Mouse (Mus musculus) kidney, adult 2 months (tissue): Measurements from ENCODE around the gene Rbm19. TPM values are rescaled to one million over a fixed set of nuclear protein-coding genes. Genes with fewer than 3 reads are reported as not detected.

Experiments
- DNase-seq: peaks from one replicate; pipeline ENCODE4 v3.0.0; 2021
- H3K27ac ChIP-seq: fragments of 200-500 bp; 2 replicates; pipeline ENCODE4 v1.5.1; 2012; ENCODE audit warnings: low read depth, low read length, control low read depth, inconsistent platforms; ENCODE audit not compliant: insufficient read depth
- H3K27me3 ChIP-seq: fragments of 200-500 bp; replicated peaks from 2 replicates; pipeline ENCODE4 v1.6.1; 2012; ENCODE audit warnings: mild to moderate bottlenecking, moderate library complexity, low read length, inconsistent platforms; ENCODE audit not compliant: control insufficient read depth, insufficient read depth
- H3K36me3 ChIP-seq: fragments of 200-500 bp; 2 replicates; pipeline ENCODE4 v1.6.1; 2012; ENCODE audit warnings: mild to moderate bottlenecking, moderate library complexity, low read length, inconsistent platforms; ENCODE audit not compliant: control insufficient read depth, insufficient read depth
- H3K4me1 ChIP-seq: fragments of 200-500 bp; 2 replicates; pipeline ENCODE4 v1.6.1; 2011; ENCODE audit warnings: low read length; ENCODE audit not compliant: control insufficient read depth, insufficient read depth
- H3K4me3 ChIP-seq: fragments of 200-500 bp; 2 replicates; pipeline ENCODE4 v1.5.1; 2011; ENCODE audit warnings: mild to moderate bottlenecking, low read depth, low read length, control low read depth; ENCODE audit not compliant: insufficient read depth
- CTCF ChIP-seq: fragments of 200-500 bp; conservative IDR thresholded peaks from 2 replicates; pipeline ENCODE4 v1.5.1; 2011; ENCODE audit warnings: low read depth, mild to moderate bottlenecking, control low read depth, low read length, moderate library complexity, mixed read lengths; ENCODE audit not compliant: insufficient read depth, insufficient read length
- POLR2A ChIP-seq: fragments of 200-500 bp; IDR thresholded peaks from one replicate; pipeline ENCODE4 v1.6.1; 2011; ENCODE audit warnings: low read depth, low read length, control low read depth
- WGBS: fragments of 180-500 bp; shearing (Covaris S2); methylation state at CpG from one replicate; pipeline ENCODE4 v1.1.7; 2018; 5-methylcytosine and 5-hydroxymethylcytosine counted together
- polyA plus RNA-seq: library from polyadenylated mRNA; depleted of rRNA; stranded (reverse); fragments of >200 nt; gene quantifications from 2 replicates; pipeline ENCODE4 v1.2.3, GENCODE M21; 2012

The Rbm19 gene
- polyA plus RNA-seq, 1 experiment: 12.1 TPM

DNA sequence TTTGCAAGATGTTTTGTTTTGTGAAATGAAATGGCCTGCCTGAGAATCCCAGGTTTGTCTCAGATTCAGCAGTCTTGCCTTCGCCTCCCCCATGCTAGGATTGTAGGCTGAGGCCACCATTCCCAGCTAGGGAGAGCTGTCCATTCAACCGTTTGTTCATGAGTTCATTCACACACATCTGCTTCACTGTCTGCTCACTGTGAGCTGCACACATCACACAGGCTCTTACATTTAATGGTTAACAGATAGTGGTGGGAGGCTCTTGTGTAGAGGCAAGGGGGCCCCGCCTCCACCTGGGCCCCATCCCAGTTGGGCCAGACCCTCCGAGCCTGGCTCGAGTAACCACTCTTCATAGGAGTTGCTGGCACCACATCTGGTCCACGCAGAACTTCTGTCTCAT lies 47.2 kb downstream of the Rbm19 start:
- Histone ChIP-seq H3K4me3 (no peak overlapping the region), H3K27me3 (no peaks in the 10 kb centered on the region), H3K36me3 (no peaks in the 10 kb centered on the region), H3K27ac (no peak overlapping the region), H3K4me1 (peaks cover 8% of the 10 kb centered on the region; the same call in 1 of the 2 replicates)
- DNase-seq: no peak
- TF ChIP-seq CTCF: no peak
- no peak for TF ChIP-seq POLR2A
- 61% methylated on average over 6 of the region's 6 CpGs for WGBS

DNA sequence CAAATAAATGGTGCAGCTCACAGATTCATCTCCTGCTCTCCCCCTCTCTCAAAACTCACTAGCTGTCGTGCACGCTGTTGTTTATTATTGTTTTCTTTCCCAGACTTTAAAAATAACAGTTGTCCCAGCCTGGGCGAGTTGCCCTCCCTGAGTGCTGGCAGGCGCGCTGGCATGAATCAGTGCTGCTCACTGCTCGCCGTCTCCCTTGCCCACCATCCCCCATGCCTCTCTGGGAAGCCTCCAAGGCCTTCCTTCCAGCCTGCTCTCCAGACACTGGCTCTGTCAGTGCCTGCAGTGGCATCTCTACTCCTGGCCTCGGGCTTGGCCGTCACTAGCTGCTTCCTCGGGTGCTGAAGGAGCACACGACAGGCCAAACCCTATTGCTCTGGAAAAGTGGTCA lies 48.2 kb downstream of the Rbm19 start:
- Histone ChIP-seq H3K4me3 (no peak overlapping the region), H3K27me3 (no peaks in the 10 kb centered on the region), H3K36me3 (no peaks in the 10 kb centered on the region), H3K4me1 (peaks cover 5% of the 10 kb centered on the region; the same call in 1 of the 2 replicates), H3K27ac (no peak overlapping the region)
- TF ChIP-seq POLR2A (no peak), CTCF (no peak)
- WGBS: 66% methylated on average over 11 of the region's 11 CpGs
- DNase-seq: no peak

DNA sequence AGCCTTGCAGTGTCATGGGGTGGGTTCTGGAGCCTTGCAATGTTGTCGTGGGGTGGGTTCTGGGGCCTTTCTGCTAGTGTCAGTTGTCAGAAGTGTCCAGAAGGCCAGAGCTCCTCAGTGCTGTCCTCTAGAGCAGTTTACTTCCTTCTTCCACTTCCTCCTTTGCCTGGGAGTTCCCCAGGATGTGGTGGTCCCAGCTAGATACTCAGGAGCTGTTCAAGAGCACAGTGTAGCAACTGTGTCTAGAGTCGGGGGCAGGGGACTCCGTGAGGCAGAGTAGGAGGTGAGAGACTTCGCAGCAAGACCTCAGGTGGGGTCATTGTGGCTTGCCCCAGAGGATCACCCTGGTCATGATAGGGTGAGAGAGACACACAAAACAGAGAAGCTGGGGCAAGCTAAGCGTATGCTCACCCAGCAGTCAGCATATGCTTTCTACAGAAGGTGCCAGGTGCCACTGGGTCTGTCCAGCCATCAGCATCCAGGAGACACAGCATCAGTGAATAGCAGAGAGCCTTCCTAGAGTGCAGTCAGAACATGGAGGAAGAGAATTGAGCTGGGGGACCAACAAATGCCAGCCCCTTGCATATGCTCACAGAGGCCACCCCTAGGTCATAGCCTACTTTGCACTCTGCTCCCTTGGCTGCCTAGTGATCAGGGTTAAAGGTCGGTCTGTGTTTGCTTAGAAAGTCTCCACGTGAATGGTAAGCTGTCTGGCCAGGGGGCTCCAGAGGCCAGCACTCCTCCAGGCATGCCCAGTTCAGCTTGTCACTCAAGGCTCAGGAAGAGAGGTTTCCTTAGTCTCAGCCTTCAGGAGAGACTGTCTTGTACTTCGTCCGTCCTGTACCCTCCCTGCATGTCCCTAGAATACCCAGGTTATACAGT lies 49.0 kb downstream of the Rbm19 start:
- no peaks in the 10 kb centered on the region for H3K36me3 ChIP-seq
- no peak overlapping the region for H3K27ac ChIP-seq
- peaks cover 5% of the 10 kb centered on the region; the same call in 1 of the 2 replicates for H3K4me1 ChIP-seq
- TF ChIP-seq POLR2A: no peak
- TF ChIP-seq CTCF: no peak
- H3K4me3 ChIP-seq: no peak overlapping the region
- H3K27me3 ChIP-seq: no peaks in the 10 kb centered on the region
- DNase-seq: peak; percentile 48
- 71% methylated on average over 9 of the region's 9 CpGs for WGBS

DNA sequence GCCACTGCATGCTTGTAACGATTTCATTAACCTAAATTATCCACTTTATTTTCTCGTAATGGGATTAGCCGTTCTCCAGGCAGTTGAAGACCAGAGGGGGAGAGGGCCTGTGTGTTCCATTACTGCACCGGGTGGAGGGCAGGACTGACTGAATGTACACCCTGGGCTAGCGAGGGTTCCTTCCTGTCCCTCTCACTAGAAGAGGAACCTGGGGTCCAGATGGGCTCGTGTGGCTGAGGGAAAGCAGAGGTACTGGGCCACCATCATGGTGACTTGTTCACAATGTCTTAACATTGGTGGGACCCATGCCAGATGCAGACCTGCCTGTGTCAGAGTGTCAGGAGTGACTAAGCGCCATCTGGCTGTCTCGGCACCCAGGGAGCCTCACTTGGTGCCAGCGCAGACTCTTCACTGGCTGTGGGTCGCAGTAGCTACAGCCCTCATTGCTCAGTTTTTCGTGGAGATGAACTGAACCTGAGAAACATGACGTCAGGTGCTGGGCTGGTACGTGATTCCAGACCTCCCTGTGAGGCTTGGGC lies 51.6 kb downstream of the Rbm19 start:
- Histone ChIP-seq H3K4me3 (no peak overlapping the region), H3K36me3 (no peaks in the 10 kb centered on the region), H3K4me1 (peaks cover 5% of the 10 kb centered on the region; the same call in 1 of the 2 replicates), H3K27ac (no peak overlapping the region), H3K27me3 (no peaks in the 10 kb centered on the region)
- DNase-seq: no peak
- TF ChIP-seq POLR2A: no peak
- no peak for TF ChIP-seq CTCF
- 84% methylated on average over 13 of the region's 13 CpGs for WGBS

DNA sequence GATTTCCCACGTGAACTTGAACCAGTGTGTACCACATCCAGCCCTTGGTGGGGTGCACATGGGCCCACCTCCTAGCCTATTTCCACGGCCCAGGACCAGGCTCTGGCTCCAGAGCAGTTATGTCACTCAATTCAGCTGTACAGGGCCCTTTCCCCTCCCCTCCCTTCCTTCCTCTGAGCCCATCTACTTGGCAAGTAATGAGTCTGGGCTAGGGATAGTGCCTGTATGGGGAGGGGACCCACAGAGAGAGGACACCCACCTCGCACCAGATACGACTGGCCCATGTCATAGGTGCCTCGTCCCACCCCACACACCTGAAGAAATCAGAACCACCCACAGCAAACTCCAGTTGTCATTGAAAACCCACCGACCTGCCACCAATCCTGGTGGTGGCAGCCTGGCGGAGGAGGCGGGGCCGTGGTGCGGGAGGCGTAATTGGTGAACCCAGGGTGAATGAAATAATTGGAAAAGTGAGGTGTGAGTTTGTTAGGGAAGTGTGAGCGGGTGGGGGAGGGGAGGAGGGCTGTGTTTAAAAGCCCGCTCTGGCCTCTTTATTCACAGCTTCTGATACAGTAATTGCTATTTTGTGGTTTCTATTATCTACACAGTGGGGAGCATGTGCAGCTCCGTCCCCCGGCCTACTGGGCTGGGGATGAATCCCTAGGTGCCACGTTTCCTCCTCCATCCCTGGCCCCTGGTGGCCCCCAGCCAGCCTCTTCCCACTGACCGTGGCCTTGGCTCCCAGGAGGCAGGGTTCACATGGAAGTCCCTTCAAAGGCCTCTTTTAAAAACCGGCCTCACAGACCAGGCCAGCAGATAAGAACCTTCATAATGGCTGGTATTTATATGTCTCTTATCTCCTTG lies 55.8 kb downstream of the Rbm19 start:
- Histone ChIP-seq H3K36me3 (no peaks in the 10 kb centered on the region), H3K27ac (no peak overlapping the region), H3K4me1 (no peaks in the 10 kb centered on the region), H3K4me3 (no peak overlapping the region), H3K27me3 (no peaks in the 10 kb centered on the region)
- no peak for TF ChIP-seq CTCF
- no peak for TF ChIP-seq POLR2A
- 79% methylated on average over 18 of the region's 18 CpGs for WGBS
- no peak for DNase-seq

DNA sequence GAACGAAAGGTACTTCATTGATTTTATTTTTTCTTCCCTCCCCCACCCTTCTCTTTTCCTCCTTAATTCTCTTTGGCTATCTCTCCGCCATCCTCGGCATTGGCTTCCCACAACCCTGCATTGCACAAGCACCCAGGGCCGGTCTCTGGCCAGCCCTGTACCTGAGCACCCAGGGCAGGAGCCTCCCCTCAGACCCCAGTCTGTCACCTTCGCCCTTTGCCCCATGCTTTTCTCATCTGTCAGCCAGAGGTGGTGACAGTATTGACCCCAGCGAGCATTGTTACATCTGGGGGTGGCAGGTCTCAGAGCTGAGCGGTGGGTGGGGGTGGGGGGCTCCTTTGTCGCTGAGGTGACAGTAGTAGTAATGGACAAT lies 56.5 kb downstream of the Rbm19 start:
- no peak for DNase-seq
- Histone ChIP-seq H3K4me1 (no peaks in the 10 kb centered on the region), H3K27me3 (no peaks in the 10 kb centered on the region), H3K4me3 (no peak overlapping the region), H3K27ac (no peak overlapping the region), H3K36me3 (no peaks in the 10 kb centered on the region)
- no peak for TF ChIP-seq CTCF
- no peak for TF ChIP-seq POLR2A
- 76% methylated on average over 8 of the region's 8 CpGs for WGBS
